Mouse (Mus musculus) G1E (cell line): ENCODE data around the gene Adh6a.

Experiments used
- CTCF ChIP-seq: IDR thresholded peaks from 2 replicates; pipeline ENCODE4 v1.5.1; 2012; ENCODE audit warnings: low read depth, low read length, inconsistent platforms, mixed read lengths
- GATA1 ChIP-seq: IDR thresholded peaks from 2 replicates; pipeline ENCODE4 v1.6.1; 2012; ENCODE audit warnings: borderline replicate concordance, low read length, inconsistent platforms, mixed read lengths
- TAL1 ChIP-seq: conservative IDR thresholded peaks from 2 replicates; pipeline ENCODE4 v1.6.1; 2012; ENCODE audit warnings: low read depth, low read length, inconsistent platforms, mixed read lengths

DNA sequence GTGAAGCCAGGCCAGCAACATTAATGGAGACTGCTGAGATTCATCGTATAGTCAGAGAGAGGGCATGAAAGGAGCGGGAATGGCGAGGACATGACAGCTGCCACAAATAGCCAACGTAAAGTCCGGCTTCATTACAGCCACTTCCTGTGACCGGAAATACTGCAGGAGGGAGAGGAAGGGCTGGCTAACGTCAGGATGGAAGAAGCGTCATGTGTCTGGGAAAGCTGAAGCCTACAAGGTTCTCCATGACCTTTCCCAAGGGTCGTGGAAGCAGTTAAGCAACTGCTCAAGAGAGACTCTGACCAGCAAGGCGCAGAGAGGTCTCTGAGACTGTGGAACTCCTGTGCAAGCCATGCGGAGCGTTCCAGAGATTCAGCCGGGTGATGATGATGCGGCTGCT, 28.4 kb downstream of the Adh6a start, which contains the start of gene Adh6b:
- TF ChIP-seq CTCF = no peak
- no peak for TF ChIP-seq GATA1
- no peak for TF ChIP-seq TAL1
